Mouse (Mus musculus): ENCODE measurements at regions not wholly inside any gene's neighbourhood (a gene's known extent, or its start where the extent isn't known, plus 50 kb on each side); places are given as distances from the start of the nearest gene placed in this dataset.
"Not testable (repeated sequence)": the region's sequence is repeated elsewhere in the genome, so short reads cannot be mapped to it uniquely, and the experiment has no call there.

DNA sequence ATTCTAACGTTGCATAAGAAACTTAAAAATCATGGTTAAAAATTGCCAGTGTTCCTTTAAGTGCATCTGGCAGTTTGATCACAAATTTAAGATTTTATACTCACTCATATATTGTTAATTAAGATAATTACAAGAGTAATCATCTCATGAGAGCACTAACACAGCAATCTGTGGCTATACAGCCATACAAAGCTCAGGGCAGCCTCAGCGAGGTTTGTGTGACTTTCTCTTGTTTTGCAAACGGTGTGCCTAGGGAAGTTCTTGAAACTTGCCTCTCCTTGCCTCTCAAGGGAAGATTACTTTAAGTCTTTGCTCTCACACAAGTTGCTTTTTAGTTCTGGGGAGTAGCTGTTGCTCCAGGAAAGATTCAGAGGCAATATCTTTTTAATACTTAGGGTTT is 58.1 kb upstream of the Slc1a4 start:
- no peak for DNase-seq

DNA sequence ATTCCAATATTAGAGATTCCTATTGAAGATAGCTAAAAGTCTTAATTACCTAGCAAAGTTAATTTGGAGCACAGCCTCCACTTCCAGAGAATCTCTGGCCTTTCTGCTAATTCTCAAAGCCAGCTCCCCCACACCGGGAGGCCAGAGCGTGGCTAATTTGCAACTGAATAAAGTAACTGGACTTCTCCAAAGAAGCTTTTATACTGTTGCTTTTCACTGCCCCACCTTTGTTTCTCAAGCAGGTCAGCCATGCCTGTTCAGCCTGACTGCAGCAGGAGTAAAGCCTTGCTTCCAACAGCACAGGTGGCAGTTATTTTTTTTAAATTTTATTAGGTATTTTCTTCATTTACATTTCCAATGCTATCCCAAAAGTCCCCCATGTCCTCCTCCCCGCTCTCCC is 60.8 kb upstream of the Slc1a4 start:
- not testable (repeated sequence) for DNase-seq

DNA sequence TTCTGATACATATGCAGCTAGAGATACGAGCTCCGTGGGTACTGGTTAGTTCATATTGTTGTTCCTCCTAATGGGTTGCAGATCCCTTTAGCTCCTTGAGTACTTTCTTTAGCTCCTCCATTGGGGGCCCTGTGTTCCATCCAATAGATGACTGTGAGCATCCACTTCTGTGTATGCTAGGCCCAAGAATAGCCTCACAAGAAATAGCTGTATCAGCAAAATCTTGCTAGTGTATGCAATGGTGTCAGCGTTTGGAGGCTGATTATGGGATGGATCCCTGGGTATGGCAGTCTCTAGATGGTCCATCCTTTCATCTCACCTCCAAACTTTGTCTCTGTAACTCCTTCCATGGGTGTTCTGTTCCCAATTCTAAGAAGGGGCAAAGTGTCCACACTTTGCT is 61.3 kb upstream of the Slc1a4 start:
- DNase-seq, result not testable (repeated sequence)

DNA sequence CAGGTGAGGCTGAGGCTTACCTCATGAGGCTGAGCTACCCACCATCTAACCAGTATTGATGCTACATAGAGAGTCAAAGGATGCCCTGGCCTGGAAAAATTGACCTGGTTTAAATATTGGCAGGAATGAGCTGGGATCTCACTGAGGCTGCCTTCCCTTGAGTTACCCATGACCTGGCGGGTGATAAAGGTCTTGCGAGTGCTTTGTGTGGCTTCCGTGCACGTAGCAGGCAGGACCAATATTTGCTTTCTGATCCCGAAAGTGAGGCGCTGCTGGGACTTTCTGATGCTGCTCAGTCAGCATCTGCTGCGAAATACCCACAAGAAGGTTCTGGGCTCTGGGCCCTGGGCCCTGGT is 63.3 kb upstream of the Slc1a4 start:
- DNase-seq, result no peak

DNA sequence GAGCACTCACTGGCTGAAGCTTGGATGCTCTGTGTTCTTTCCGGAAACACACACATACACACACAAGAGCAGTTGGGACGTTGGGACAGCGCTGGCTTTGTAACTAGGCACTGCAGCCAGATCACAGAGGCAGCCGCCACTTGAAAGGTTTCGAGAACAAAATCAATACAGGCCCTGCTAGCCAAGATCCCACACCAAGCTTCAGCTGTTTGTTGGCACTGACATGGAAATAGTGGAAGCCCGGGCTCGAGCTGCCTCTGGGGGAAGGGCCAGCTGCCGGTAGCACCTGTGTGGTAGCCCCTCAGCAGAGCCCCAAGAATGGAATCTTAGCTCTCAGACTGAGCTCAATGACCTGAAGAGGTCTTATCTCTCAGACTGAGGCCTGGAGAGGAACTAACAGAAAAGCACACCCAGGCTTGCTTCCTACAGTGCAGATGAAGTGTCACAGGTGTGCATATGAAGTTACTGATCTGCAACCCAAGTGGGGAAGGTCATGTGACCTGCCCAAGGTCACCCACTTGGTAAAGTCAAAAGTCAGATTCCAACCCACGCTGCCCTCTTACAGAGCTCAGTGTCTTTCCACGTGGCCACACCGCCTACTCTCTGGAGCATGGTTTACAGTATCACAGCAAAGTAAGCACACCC is 63.8 kb upstream of the Slc1a4 start:
- DNase-seq, result no peak

DNA sequence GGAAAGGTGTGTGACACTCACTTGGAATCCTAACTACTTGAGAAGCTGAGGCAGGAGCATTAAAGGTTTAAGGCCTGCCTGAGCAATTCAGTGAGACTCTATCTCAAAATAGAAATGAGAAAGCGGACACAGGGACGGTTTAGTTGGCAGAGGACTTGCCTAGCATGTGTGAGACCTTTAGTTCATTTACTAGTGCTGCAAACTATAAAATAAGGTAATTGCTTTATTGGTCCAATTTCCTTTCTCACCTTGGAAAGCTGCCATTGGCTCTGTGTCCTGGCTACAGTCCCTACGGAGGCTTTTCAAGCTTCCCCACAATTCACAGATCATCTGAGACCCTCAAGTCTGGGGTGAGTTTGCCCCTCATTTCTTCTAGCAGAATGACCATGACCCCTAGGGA is 64.4 kb upstream of the Slc1a4 start:
- no peak for DNase-seq

DNA sequence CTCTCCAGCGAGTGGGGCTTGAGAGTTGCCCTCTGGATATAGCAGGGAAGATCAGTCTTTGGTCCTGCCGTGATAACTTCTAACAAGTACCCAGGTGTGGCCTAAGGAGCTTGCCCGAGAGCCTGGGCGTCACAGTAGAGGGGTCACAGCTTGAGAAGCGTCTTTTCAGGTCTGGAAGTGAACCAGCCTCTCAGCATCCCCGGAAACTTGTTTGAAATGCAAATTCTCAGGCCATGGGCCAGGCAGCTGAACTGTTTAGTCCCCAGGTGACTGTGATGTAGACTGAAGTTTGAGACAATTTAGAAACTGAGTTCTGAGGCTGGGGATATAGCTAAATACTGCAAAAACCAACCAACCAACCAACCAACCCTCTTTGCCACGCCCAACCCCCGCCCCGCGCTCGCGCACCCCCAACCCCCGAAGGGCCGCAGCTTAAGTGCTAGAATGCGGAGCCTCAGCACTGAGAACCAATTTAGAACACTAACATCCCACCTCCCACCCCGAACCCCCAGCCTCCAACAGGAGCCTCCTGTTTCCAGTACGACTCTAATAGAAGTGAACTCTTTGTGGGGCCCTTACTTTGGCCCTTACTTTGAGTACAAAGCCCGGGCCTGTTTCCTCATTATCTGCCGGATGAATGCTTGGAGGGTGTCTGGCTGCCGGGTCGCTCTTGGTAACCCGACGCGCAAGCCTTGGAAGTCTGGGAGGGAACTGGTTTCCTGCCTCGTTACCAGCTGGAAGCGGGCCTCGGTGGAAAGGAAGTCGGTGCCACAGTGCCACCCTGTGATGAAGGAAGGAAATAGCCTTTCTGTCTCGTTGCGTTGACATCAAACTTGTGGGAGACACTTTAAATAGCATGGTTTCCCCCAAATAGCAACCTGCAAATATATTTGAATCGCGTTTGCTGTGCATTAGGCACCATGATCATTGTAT is 68.1 kb upstream of the Slc1a4 start:
- DNase-seq, result peak; percentile 22 to 28

DNA sequence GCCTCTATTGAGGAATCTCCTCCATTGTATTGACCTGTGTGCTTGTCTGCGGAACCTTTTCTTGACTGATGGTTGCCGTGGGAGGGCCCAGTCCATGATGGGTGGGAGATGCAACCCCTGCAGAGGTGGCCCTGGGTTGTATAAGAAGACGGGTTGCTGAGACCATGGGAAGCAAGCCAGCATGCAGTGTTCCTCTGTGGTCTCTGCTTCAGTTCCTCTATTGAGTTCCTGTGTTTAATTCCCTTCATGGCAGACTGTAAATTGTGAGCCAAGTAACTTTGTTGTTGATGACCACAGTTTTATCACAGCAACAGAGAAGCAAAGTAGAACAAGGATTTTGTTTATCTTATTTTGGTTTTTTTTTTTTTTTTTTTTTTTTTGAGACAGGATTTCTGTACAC is 70.9 kb upstream of the Slc1a4 start:
- no peak for DNase-seq

DNA sequence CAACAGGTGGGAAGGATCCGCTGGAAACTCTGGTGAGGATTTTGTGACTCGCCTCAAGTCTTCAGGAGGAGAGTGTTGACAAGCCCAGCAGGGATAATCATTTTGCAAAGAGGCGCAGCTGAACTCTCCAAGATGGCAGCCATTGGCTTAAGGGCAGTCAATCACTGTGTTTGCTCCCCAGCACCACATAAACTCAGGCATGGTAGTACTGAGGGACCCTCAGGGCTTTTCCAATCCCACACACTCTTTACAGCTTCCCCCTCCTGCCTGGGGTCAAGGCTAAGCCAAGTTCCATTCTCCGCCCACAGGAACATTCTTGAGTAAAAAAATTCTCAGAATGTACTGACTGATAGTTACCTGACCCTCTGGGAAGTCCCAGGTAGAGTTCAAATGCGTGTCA is 72.0 kb upstream of the Slc1a4 start:
- no peak for DNase-seq

DNA sequence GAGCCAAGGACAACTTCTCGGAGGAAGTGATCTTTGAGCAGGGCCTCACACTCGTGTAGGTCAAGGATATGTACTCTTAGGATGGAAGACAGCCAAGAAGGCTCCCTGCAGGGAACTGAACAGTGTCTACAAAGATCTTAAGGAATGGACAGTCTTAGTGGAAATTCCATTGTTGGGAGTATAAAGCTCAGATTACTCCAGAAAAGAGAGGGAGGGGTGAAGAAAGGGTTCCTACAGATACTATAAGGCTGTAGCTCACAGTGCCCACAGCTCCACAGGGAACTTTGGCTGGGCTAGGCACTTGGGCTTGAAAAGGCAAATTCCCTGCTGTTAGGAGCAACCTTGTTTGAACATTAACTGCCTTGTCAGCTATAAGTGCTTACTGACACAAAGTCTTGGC is 85.6 kb upstream of the Slc1a4 start:
- no peak for DNase-seq

DNA sequence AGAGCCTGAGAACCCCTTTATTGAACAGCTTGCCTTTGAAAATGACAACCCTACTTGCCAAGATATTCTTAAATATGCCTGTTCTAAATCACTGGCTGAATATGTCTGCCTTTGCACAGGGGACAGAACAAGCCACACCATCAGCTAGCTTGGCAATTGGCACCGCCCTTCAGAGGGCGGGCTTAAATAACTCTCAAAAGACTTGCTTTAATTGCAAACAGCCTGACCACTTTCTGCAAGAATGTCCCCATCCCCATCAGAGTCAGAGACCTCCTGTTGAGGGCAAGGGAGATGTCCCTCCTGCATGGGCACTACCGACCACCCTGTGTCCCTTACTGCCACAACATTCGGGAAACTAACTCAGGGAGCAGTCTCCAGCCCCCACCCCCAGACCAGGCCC is 88.4 kb upstream of the Slc1a4 start:
- DNase-seq, result no peak

DNA sequence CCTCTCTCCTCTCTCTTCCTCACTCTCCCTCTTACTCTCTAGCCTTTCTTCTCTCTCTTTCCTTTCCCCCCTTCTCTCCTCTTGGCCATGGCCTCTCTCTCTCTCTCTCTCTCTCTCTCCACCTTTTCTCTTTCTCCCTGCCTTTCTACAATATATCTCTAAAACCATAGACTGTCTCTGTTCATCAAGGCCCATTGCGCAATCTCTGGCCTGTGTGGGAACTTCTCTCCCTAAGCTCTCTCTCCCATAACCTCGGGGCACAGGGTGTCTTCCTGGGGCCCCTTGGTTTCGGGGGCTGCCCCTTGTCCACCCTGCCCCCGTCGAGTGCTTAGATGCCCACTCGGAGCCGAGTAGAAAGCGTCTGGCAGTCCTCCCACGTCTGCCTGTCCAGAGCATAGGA is 103.5 kb upstream of the Slc1a4 start:
- no peak for DNase-seq

DNA sequence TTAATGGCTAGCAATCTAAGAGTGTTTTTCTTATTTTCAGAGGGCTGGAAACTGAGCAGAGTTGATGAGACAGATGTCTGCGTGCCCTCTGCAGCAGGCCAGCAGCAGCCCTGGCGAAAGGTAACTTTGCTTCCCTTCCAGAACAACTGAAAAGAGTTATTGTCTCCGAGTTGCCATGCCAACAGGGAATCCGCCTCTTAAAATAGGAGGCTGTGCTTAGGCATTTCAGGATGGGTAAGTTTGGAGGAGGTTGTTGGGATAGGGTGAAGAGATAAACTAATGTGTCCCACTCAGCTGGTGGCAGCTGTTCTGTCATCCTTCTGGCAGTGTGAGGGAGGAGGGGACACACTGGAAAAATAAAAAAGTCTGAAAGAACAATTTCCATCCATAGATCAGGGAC is 100.6 kb upstream of the Sertad2 start:
- DNase-seq, result no peak

DNA sequence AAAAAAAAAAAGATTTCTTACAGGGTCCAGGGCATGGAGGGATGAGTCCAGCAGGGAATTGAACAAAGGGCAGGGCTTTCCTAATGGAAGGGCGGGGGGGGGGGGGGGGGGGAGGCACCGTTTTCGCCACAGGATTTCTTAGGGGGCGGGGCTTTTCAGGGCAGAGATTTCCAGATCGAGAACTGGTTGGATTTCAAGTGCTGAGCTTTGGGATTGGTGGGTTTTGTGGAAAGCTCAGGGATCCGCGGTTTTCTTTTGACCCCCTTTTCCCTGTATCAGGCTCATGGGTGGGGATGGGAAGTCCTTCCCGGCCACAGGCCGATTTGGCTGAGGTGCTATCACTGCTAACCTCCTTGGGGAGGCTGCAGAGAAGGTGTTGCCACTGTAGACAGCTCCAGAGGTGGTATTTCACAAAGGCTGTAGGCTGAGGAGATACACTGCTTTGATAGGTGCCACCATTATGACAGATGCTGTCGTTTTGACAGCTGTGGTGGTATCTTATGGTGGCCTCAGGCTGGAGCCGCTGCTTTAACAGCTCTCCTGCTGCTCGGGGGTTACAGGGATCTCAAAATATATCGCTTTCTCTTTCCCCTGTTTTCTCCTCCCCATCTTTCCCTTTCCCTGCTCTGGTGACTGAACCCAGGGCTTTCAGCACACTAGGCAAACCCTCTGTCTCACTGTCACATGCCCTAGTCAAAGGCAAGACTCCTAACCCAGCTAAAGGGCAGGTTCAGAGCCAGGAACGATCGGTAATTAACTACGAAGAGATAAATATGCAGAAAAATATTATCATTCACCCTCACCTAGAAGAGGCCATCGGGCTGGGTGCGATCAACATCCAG is 97.8 kb upstream of the Sertad2 start:
- no peak for DNase-seq

DNA sequence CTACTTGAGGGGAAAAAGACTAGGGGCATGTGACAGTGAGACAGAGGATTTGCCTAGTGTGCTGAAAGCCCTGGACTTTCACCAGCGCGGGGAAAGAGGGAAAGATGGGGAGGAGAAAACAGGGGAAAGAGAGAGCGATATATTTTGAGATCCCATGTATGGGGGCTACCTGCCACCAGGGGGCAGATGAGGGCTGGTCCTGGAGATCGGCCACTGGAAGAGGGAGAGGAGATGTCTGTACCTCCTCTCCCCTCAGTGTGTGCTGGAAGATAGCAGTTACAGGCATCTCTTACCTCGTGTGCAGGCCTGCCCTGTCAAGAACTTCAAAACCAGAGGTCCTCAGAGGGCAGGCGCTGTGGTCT is 97.2 kb upstream of the Sertad2 start:
- DNase-seq, result peak; percentile 81

DNA sequence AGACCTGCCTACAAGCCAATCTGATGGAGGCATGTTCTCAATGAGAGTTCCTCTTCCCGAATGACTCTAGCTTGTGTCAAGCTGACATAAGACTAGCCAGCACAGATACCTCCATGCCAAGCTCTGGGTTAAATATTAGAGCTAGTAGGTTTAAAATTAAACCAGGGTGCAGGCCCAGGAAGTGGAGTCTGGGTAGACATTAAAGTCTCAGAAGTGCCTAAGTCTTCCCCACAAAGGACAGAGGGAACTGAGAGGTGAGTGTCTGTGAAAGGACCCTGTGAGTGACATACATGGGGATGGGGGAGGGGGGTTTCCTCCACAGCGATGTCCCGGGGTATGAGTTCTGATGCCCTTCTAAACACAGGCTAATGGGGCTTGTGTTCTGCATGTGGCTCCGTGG is 90.2 kb upstream of the Sertad2 start:
- DNase-seq, result no peak

DNA sequence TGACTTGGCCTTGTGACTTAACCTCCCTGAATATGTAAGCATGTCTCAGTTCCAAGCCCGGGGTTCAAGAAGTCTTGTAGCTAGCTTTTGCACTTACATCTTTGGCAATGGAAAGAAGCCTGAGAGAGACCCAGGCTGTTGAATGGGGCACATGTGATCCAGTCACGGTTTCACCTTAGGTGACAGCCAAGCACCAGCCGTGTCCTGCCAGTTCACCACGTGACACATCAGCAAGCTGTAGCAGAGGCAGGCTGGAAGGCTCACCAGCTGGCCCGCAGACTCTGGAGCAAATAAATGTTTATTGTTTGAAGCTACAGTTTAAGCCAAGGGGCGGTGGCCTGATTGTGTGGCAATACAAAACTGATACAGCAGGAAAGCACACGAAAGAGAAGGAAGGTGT is 89.3 kb upstream of the Sertad2 start:
- DNase-seq, result no peak

DNA sequence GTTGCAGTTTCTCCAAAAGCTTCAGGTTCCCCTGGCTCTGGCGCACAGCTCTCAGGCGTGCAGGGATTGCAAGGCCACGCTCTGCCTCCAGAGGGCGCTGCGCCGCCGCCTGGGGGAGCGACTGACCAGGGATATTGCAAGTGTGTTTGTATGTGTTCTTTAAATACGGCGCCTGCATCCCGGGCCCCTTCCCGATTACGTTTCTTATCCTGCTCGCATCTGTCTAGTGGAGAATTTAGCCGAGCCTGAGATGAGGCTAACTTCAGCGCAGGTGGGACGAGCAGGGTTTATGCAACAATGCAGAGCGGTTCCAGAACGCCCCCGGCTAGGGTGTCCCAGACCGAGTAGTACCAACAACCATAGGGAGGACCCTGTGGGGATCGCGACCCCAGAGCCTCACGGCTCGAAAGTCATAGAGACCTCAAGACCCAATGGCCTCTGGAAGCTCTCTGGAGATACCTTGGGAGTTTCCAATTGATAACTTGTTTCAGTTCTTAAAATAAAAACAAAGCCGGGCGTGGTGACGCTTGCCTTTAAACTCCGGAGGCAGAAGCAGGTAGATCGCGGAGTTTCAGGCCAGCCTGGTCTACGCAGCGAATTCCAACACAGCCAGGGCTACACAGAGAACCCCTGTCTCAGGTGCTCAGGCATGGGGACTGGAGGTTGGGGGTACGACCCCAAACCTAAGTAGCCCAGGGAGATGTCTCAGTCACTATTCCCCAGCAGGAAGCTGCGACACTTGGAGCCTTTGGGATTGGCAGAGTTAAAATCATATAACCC is 87.8 kb upstream of the Sertad2 start:
- DNase-seq, result peak; percentile 91 to 93

DNA sequence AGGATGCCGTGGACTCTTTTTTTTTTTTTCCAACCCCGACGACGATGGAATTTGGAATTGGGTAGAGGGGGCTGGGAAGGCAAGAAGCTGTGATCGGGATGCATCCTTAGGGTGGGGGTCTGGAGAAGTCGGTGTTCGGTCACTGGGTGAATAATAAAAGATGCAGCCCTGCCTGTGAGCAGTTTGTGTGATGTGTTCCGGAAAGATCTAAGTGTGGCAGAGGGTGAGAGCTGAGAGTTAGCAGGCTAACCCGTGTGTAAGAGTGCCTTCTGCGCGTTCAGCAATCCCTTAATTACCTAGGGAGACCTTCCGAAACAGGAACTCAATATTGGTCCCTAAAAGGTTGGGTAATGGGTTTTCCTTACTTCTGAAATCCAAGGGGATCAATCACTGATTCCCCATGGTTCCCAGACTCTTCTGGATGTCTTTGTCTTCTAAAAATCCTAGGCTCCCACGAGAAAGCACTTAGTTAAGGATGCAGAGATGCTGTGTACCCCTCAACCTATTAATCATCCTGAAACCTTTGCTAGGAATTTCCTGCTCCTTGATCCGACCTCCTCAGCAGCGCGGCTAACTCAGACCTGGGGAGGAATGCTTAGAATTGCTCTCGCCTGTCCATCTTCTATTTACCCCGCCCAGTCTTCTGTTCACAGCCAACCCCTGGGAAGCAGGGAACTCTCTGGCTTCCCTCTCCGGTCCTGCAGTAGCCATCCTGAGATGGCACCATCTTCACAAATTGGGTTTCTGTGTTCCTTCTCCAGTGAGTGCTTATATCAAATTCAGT is 87.0 kb upstream of the Sertad2 start:
- DNase-seq, result no peak

DNA sequence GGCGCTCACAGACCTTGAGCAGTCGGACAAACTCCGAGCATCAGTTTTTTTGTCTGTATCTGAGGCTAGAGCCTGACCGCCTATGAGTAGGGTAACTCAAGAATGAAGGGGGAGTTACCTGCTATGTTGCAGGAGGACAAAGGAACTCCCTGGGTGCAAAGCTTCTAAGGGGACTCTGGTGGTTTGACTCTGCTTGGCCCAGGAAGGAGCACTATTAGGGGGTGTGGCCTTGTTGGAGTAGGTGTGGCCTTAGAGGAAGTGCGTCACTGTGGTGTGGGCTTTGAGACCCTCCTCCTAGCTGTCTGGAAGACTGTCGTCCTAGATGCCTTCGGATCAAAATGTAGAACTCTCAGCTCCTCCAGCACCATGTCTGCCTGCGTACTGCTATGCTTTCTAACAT is 83.9 kb upstream of the Sertad2 start:
- no peak for DNase-seq

DNA sequence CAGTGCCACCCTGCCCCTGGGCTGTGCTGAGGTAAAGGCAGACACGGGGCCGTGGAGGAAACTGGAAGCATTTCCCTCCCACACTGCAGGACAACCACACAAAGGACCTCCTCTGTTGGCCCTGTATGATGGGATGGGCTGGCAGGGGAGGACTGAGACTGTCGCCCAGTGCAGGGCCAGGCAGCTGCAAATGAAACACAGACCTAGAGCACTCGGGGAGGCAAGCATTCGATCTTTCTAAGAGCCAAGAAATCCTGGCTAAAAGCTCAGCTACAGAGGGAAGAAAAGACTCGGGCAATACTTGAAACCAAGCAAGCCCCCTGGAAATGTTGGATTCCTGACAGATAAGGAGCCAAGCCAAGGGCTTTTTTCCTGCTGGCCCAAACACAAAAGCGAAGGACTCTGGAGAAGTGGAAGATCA is 82.5 kb upstream of the Sertad2 start:
- no peak for DNase-seq

DNA sequence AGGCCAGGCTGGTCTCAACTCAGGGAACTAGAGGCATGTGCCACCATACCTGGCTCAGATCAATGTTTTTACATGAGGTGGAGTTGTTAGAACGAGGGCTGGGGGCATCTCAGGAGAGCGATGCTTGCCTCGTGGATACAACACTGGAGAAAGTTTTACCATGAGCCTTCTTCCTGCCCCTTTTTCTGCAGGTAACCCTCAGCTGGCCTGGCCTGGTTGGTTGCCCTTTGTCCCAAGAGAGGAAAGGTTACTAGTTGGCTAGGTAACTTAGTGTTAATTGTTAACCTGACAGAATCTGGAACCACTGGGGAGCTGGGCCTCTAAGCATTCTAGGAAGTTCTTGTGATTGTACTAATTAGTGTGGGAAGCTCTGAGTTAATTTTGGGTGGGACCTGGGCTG is 81.0 kb upstream of the Sertad2 start:
- no peak for DNase-seq

Measured in B cell, adult 2 months (primary cell).